Mouse (Mus musculus): Measurements from ENCODE around the gene Abhd14b. TPM values are rescaled to one million over a fixed set of nuclear protein-coding genes. Genes with fewer than 3 reads are reported as not detected.

Gene Abhd14b
- 10 to 100 TPM; 14.7 to 17.7 (median 17.0) TPM for total RNA-seq (2022)

DNA sequence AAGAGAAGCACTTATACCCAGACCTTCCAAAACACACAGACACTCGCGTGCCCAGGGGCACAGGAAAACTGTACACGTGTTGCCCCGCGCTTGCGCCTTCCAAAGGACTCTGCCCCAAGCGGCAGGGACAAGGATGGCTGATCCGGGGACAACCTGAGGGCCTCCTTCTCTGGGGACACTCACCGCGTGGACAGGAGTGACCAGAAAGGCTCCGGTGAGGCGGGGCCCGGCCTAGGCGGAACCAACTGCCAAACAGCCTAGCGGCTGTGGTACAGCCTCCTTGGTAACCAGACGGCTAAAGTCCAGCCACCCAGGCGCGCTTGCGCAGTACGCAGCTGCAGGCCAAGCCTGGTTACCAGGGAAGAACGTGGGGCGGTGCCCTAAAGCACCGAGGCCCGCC is at the start of gene Abhd14b, which contains the start of gene Abhd14a:
TSS of gene Abhd14b (plus strand) at position 112 of the 400 bp plus-strand sequence.
TSS of gene Abhd14a (minus strand) at position 331 of the 400 bp plus-strand sequence.
- peak; percentile 89 to 94 for DNase-seq (ENCODE audit: low spot score in 2 of 2)

DNA sequence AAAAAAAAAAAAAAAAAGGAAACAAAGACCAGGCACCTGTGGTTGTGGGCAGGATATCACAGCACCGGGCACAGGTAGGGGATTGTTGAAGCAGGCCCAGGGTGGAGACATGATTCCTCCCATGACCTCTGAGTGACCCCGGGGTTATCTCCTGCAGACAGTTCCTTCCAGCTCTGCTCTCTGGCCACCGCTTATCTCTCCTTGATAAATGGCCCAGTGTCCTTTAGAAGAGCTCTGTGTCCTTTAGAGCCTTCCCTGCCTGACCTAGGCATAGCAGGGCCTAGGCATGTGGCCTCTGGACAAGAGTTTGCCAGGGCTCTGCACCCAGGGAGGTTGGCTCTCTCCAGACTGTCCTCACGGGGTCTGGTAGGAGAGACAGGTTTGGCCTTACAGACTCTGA is 49.5 kb upstream of the Abhd14b start:
- no peak for DNase-seq (ENCODE audit: low spot score in 2 of 2)

DNA sequence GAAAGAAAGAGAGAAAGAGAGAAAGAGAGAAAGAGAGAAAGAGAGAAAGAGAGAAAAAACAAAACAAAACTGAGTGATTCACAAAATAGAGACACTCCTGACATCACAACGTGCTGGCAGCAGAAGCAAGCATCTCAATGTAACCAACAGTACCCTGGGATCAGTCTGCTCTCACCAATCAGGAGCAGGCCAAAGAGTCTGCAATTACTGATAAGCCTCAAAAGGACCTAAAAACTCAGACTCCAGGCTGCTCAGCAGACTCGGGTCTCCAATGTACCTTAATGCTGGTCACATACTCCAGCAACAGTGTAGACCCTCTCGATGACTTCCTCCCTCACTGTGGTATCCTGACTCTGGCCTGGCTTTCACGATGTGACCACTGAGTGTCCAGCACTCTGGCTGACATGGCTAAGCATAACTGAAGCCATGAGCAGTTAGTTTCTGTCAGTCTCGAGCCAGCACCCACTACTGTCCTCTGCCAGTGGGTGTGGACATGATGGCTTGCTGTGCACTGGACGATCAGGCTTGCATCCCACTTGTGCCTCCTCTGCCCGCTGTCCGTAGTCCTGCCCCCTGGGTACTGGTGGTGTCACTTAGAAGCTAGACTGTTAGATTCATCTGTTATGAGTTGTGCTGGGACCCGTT is 48.5 kb upstream of the Abhd14b start:
- no peak for DNase-seq (ENCODE audit: low spot score in 2 of 2)

DNA sequence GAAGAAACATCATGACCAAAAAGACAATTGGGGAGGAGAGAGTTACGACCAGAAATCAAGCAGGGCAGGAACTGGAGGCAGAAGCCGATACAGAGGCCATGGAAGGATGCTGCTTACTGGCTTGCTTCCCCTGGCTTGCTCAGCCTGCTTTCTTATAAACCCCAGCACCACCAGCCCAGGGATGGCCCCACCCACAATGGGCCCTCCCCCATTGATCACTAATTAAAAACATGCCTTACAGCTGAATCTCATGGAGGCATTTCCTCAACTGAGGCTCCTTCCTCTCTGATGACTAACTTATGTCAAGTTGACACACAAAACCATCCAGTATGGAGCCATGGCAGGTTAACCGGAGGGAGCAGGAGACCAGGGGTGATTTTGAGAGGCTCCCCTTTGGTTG is 47.5 kb upstream of the Abhd14b start:
- DNase-seq (ENCODE audit: low spot score in 2 of 2): no peak

GRCm38 (mm10) chr9:106402149-106402548 is 45.1 kb upstream of the Abhd14b start:
- DNase-seq (ENCODE audit: low spot score in 2 of 2): no peak

GRCm38 (mm10) chr9:106402607-106403375 is 44.5 kb upstream of the Abhd14b start:
- peak in 1 of 2 experiments; percentile 66 for DNase-seq (ENCODE audit: low spot score in 2 of 2)

- DNase-seq (ENCODE audit: low spot score in 2 of 2): no peak
These were observed 42.0 kb upstream of the Abhd14b start for GRCm38 (mm10) chr9:106405275-106405674.

GRCm38 (mm10) chr9:106406443-106407078 is 40.7 kb upstream of the Abhd14b start:
- no peak for DNase-seq (ENCODE audit: low spot score in 2 of 2)

GRCm38 (mm10) chr9:106409096-106409495 is 38.2 kb upstream of the Abhd14b start:
- DNase-seq (ENCODE audit: low spot score in 2 of 2): no peak

- no peak for DNase-seq (ENCODE audit: low spot score in 2 of 2)
These were observed 37.1 kb upstream of the Abhd14b start for GRCm38 (mm10) chr9:106410086-106410650.

GRCm38 (mm10) chr9:106411091-106411594 is 36.1 kb upstream of the Abhd14b start:
- peak in 1 of 2 experiments; percentile 59 for DNase-seq (ENCODE audit: low spot score in 2 of 2)

- DNase-seq (ENCODE audit: low spot score in 2 of 2): no peak
These were observed 35.5 kb upstream of the Abhd14b start for GRCm38 (mm10) chr9:106411729-106412128.

DNA sequence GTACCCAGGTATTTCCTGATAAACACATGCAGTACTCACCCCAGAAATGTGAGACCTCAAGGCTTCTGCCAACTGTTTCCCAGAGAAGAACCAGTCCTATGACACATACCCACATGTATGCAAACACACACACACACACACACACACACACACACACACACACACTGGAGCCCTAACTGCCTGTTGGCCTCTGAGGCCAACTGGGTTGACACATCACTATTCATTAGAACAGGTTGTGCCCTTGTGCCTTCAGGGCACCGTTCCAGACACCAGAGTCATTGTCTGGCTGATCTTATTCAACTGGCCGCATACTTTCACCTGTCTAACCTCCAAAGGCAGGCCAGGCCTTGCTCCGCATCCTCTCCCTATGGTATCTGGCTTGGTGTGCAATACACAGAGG is 35.0 kb upstream of the Abhd14b start:
- no peak for DNase-seq (ENCODE audit: low spot score in 2 of 2)

DNA sequence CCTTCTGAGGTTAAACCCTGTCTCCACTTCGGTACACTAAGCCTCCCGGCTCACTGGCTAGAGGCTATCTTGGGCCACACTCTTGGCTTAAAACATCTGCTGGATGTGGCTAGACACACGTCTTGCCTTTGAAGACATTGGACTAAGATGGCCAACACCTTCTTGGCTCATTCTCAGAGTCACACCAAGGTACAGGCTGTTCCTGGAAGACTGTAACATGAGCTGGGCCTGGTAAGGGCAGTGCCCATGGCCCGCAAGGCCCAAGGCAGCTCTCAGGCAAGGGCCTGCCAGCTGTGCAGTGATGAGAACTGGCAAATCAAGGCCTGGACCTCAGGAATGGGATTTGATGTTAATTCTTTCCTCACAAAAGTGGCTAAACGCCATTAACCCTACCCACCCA is 33.7 kb upstream of the Abhd14b start:
- no peak for DNase-seq (ENCODE audit: low spot score in 2 of 2)

DNA sequence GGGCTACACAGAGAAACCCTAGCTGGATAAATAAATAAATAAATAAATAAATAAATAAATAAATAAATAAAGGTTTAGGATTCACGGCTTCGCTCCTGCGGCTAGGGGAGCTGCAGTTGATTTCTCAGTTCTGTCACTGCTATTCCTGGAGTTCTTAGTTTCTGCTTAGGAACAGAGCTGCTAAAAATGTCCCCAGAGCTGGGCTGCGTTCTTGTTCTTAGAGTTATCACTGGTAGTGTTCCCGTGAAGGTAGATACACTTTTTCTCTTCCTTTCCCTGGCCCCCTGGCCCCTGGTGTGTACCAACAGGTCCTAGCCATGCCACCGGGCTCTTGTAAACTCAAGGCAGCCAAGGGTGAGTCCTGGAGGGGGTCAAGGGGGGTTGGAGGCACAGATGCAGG is 30.4 kb upstream of the Abhd14b start:
- no peak for DNase-seq (ENCODE audit: low spot score in 2 of 2)

GRCm38 (mm10) chr9:106417841-106418625 is 29.2 kb upstream of the Abhd14b start:
- DNase-seq (ENCODE audit: low spot score in 2 of 2): peak; percentile 89 to 93

DNA sequence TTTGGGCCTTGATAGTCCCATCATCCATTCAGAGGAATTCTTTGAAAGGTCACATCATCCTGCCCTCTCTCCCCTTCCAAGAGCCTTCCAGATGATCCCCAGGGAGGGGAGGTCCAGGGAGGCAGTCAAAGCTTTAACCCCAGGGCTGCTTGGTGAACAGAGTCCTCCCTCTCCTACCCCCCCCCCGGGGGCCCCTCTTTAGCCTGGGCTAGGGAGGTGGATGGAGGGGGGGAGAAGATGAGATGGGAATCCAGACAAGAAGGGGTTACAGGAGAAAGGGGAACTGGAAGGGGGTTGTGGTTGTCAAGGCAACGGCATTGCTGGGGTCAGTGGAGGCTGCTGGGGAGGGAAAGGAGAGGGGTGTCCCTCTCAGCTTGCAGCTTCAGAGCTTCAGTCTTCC is 26.7 kb upstream of the Abhd14b start:
- no peak for DNase-seq (ENCODE audit: low spot score in 2 of 2)

- DNase-seq (ENCODE audit: low spot score in 2 of 2): no peak
These were observed 26.0 kb upstream of the Abhd14b start for GRCm38 (mm10) chr9:106421033-106421864.

DNA sequence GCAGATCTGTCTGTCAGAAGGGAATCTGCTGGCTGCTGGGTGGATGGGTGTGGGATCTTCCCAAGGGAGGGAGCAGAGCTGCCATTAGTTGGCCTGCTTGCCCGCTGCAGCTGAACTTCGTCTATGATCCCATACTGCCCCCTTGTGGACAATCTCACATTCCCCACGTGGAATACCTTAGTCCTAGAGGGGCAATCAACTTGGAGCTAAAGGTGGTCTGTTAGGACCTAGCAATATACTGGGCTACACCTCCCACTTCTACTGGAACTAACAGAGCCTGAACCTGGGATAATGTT is 25.4 kb upstream of the Abhd14b start:
- DNase-seq (ENCODE audit: low spot score in 2 of 2): peak; percentile 79 to 91

- DNase-seq (ENCODE audit: low spot score in 2 of 2): no peak
These were observed 18.5 kb upstream of the Abhd14b start for GRCm38 (mm10) chr9:106428719-106429220.
